Mouse (Mus musculus): ENCODE data around the gene Rimbp2.
A peak's percentile ranks its signal among the peaks of the same experiment; 100 is the strongest.
"Not testable (repeated sequence)": the region's sequence is repeated elsewhere in the genome, so short reads cannot be mapped to it uniquely, and the experiment has no call there.

Rimbp2 gene

GRCm38 (mm10) chr5:128739168-128739837 lies 214.0 kb downstream of the Rimbp2 start:
- no peak for DNase-seq

- DNase-seq = no peak
These were observed 217.4 kb downstream of the Rimbp2 start for GRCm38 (mm10) chr5:128735921-128736320.

- peak; percentile 22 for DNase-seq
These were observed 219.3 kb downstream of the Rimbp2 start for GRCm38 (mm10) chr5:128733955-128734354.

- peak; percentile 7 for DNase-seq
These were observed 220.8 kb downstream of the Rimbp2 start for GRCm38 (mm10) chr5:128732416-128733014.

GRCm38 (mm10) chr5:128730634-128731033 lies 222.7 kb downstream of the Rimbp2 start:
- DNase-seq = no peak

- DNase-seq = no peak
These were observed 223.9 kb downstream of the Rimbp2 start for GRCm38 (mm10) chr5:128729341-128729740.

GRCm38 (mm10) chr5:128720461-128720860 lies 232.8 kb downstream of the Rimbp2 start:
- DNase-seq = not testable (repeated sequence)

- DNase-seq = no peak
These were observed 238.1 kb downstream of the Rimbp2 start for GRCm38 (mm10) chr5:128715171-128715570.

GRCm38 (mm10) chr5:128711847-128712246 lies 241.4 kb downstream of the Rimbp2 start:
- DNase-seq = no peak

GRCm38 (mm10) chr5:128710596-128710995 lies 242.7 kb downstream of the Rimbp2 start:
- DNase-seq = no peak

- DNase-seq = no peak
These were observed 244.4 kb downstream of the Rimbp2 start for GRCm38 (mm10) chr5:128708929-128709328.

Data from thymus, postnatal 25 days (tissue).